Mouse (Mus musculus): Measurements from ENCODE around the gene Mov10. TPM values are rescaled to one million over a fixed set of nuclear protein-coding genes. Genes with fewer than 3 reads are reported as not detected.
"Not testable (repeated sequence)": the region's sequence is repeated elsewhere in the genome, so short reads cannot be mapped to it uniquely, and the experiment has no call there.

The Mov10 gene
- total RNA-seq (2021), result 10 to 100 TPM in 1 of 2 experiments, 1 to 10 TPM in 1; 8.9 to 12.1 TPM
- long read RNA-seq, experiment 1, partial matches to known transcripts, result 0 of 1 reads
- long read RNA-seq, experiment 1, other reads (novel, unspliced or antisense), result 1 of 1 reads
- long read RNA-seq, experiment 2, partial matches to known transcripts, result 4 of 6 reads
- long read RNA-seq, experiment 2, other reads (novel, unspliced or antisense), result 2 of 6 reads

DNA sequence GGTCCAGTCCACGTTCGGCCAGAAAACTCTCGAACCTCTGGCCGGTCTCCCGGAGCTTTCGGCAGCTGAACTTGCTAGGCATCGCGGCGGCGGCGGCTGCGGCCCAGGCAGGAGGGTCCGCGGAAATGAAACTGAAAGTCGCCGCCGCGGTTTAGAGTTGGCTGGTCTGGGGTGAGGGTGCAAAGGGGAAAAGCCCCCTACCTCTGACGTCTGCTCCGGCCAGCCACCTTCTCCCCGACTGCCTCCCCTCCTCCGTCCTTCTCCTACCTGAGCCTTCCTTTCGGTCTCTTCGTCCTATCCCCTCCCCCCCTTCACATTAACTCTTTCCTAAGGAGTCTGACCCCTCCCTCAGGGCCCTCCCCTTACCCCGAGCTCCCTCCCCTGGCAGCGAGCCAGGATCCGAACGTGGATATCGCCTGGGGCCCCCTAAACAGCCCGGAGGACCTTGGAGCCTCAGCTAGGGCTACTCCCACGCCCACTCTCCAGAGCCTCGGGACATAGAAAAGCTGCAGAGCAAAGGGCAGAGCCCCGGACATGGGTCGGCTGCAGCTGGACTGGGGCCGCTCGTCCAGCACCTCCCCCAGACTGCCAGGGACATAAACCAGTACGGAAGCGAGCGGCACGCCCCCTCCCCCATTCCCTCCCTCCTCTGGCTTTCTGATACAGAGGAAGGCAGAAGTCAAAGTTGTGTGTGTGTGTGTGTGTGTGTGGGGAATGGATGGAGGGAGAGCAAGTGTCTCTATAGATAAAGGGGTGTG, at the start of gene Mov10:
TSS of gene Mov10 (minus strand) at position 573 of the 758 bp plus-strand sequence.
- peak; percentile 47 to 64 for DNase-seq (ENCODE audit: low spot score in 2 of 2)
- intact Hi-C loops (cut with DNase I), result no loop called here

- intact Hi-C loops (cut with DNase I); DNase-seq (ENCODE audit: low spot score in 2 of 2): not testable (repeated sequence)
Observed at GRCm38 (mm10) chr3:104866674-104867073, 48.3 kb upstream of the Mov10 start.

- peak in 1 of 2 experiments; percentile 40 for DNase-seq (ENCODE audit: low spot score in 2 of 2)
- intact Hi-C loops (cut with DNase I), result no loop called here
Observed at GRCm38 (mm10) chr3:104865341-104865788, 47.0 kb upstream of the Mov10 start.

DNA sequence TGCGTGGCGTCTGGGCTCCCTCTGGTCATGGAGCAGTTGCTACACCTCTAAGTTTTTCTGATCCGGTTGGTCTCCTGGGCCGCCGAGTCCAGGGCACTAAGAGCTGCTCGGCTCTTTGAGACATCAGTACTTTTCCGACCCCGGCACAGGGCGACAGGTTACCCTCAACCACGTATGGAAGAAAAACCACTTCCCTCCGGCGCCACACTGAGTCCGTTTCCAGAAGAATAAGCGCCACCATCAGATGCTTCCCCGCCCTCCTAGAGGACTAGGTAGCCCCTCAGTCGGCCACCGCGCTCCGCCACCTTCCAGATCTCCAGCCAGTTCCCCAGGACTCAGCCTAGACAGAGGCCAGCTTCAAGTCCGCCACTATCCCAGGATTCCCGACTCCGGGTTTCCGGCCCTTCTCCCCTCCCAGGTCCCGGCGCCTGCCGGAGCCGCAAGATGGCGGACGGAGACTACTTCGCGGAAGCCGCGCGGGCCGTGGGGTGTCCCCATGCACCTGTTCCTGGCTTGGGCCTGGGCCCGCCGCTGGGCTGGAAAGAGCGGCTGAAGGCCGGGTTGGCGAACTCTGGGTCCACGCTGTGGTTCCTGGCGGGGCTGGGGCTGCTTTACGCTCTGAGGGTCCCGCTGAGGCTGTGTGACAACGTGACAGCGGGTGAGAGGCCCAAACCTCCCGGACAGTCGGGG, 46.4 kb upstream of the Mov10 start:
- peak; percentile 74 to 90 for DNase-seq (ENCODE audit: low spot score in 2 of 2)
- intact Hi-C loops (cut with DNase I), result loop anchor here (5.0 kb wide), 2 partner anchors 72 to 188 kb away; partner anchors contain the start of gene Cttnbp2nl

- intact Hi-C loops (cut with DNase I), result loop anchor here (5.0 kb wide), 2 partner anchors 72 to 188 kb away; partner anchors contain the start of gene Cttnbp2nl
- DNase-seq (ENCODE audit: low spot score in 2 of 2), result peak; percentile 85 to 90
Observed at GRCm38 (mm10) chr3:104863786-104864650, 45.7 kb upstream of the Mov10 start, which contains the start of the genes St7l and Capza1. St7l (plus strand) TSS chr3:104864005. Capza1 (minus strand) TSS chr3:104864505.

DNA sequence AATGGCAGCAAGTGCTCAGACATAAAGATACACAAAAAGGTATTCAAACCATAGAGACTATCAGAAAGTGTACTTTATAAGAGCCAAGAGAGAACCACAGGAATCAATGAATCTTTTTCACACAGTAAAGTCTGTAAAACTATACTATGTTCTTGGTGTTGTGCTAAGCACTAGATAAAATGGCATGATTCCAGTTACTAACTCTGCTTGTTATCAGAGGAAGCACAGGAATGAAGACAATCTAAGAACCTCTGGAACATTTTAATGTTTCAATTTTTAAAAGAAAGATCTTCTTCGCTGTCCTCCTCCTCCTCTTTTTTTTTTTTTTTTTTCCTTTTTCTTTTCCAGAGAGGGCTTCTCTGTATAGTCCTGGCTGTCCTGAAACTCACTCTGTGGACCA, 40.2 kb upstream of the Mov10 start:
- intact Hi-C loops (cut with DNase I), result no loop called here
- no peak for DNase-seq (ENCODE audit: low spot score in 2 of 2)

GRCm38 (mm10) chr3:104856106-104856505, 37.7 kb upstream of the Mov10 start:
- intact Hi-C loops (cut with DNase I), result no loop called here
- DNase-seq (ENCODE audit: low spot score in 2 of 2), result no peak

DNA sequence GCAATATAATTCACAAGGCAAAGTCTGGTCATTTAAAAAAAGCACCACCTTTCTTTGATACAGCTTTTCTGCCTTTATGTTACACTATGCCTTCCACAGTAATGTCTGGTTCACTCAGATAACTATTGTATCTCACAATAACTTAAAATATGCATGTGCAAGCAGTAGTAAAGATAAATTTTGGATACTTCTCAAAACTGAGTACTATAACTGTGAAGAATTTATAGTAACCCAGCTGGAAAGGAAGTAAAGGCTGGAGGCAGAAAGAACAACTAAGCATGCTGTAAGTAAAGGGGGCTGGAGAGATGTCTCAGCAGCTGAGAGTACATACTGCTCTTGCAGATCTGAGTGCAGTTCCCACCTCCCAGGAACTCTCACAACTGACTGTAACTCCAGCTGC, 36.5 kb upstream of the Mov10 start:
- intact Hi-C loops (cut with DNase I), result no loop called here
- DNase-seq (ENCODE audit: low spot score in 2 of 2), result peak; percentile 5 to 23

DNA sequence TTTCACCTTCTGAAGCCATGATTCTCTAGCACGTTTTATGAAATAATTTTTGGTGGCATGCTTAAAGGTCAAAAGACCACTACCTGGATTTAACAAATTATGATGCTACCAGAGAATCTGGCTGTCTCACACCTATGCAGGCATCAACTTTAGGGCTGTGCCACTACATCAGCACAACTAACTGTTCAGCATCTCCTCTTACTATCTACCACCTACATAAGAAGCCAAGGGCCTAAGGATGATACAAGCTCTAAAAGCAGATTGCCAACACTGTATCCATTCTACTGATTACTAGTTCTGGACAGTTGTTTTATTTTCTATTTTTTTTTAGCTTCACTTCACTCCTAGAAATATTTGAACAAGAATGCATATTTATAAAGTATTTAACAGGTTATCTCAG, 36.1 kb upstream of the Mov10 start:
- no peak for DNase-seq (ENCODE audit: low spot score in 2 of 2)
- intact Hi-C loops (cut with DNase I), result no loop called here

GRCm38 (mm10) chr3:104846601-104847000, 28.2 kb upstream of the Mov10 start:
- intact Hi-C loops (cut with DNase I), result no loop called here
- DNase-seq (ENCODE audit: low spot score in 2 of 2), result no peak

- intact Hi-C loops (cut with DNase I), result no loop called here
- no peak for DNase-seq (ENCODE audit: low spot score in 2 of 2)
Observed at GRCm38 (mm10) chr3:104841049-104841448, 22.7 kb upstream of the Mov10 start.

- DNase-seq (ENCODE audit: low spot score in 2 of 2), result no peak
- intact Hi-C loops (cut with DNase I), result no loop called here
Observed at GRCm38 (mm10) chr3:104835797-104836196, 17.4 kb upstream of the Mov10 start.

GRCm38 (mm10) chr3:104822413-104822812, 4.0 kb upstream of the Mov10 start:
- intact Hi-C loops (cut with DNase I), result no loop called here
- DNase-seq (ENCODE audit: low spot score in 2 of 2), result no peak

DNA sequence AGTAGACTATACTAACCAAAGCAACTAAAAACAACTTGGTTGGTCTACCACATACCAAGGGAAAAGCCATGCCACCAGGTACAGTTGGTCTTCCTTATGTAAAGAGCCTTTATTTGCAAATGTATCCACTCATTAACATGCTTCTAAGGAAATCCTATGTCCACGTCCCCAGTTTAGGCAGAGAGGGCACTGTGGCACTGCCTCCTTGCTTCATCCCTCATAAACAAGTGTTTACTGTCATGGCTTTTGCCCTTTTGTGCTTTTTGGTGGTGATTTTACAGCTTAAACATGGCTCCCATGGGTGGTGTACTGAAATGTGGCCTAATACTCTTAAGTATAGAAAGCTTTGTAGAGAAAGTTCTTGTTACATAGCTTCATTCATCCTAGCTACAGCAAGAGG, 2.1 kb upstream of the Mov10 start:
- no peak for DNase-seq (ENCODE audit: low spot score in 2 of 2)
- intact Hi-C loops (cut with DNase I), result no loop called here

GRCm38 (mm10) chr3:104818749-104819134, 379 bp upstream of the Mov10 start:
- no peak for DNase-seq (ENCODE audit: low spot score in 2 of 2)
- intact Hi-C loops (cut with DNase I), result no loop called here

- intact Hi-C loops (cut with DNase I), result no loop called here
- DNase-seq (ENCODE audit: low spot score in 2 of 2), result peak; percentile 52
Observed at GRCm38 (mm10) chr3:104817481-104817990, 827 bp downstream of the Mov10 start.

GRCm38 (mm10) chr3:104816130-104816529, 2.2 kb downstream of the Mov10 start:
- no peak for DNase-seq (ENCODE audit: low spot score in 2 of 2)
- intact Hi-C loops (cut with DNase I), result no loop called here

DNA sequence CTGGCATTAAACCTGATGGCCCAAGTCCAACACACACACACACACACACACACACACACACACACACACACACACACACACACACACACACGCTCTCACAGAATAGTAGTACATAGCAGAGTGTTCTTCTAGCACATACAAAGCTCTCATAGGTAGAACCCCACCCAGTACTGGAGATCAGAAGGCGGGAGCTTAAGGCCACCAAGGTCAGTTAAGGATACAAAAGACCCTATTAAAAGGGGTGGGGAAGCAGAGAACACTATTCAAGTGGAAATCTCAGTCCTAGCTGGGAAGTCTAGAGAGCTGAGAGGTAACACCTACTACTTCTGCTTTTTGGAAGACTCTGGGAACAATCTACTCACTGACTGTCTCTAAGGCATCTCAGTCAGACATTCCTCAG, 3.0 kb downstream of the Mov10 start:
- intact Hi-C loops (cut with DNase I), result no loop called here
- DNase-seq (ENCODE audit: low spot score in 2 of 2), result no peak

DNA sequence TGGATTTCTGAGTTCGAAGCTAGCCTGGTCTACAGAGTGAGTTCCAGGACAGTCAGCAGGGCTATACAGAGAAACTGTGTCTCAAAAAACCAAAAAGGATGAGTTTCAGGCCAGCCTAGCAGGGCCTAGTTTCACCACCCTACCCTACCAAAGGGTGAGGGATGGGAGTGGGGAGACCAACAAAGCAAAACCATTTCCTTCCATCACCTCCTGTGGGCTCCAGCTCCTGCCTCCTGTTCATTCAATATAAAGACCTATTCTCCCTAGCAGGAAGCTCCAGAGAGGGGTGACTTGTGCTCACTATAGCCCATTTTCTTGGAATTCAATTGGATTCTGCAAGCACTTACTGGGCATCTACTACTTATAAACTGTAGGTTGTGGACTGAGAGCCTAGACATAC, 3.6 kb downstream of the Mov10 start:
- no peak for DNase-seq (ENCODE audit: low spot score in 2 of 2)
- intact Hi-C loops (cut with DNase I), result no loop called here
